Comparison of ENCODE assay signal across 20 mouse cellular contexts in the genomic region with DNA sequence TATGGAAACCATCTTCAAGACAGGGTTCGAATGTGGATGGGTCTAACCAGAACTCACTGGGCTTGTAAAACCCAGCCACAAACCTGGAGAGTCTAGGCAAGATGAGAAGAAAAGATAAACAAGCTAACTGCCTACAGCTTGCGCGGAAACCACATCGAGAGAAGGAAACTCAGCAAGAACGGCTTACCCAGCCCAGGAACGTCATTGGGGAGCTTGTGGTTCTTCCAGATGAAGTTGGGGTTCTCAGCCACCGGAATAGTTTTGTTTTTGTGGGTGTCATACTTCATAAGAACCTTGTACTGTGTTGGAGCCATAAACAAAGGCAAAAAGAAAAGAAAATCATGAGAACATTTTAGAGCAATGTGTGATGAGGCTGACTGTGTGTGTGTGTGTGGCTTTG. TPM values are rescaled to one million over a fixed set of nuclear protein-coding genes. Genes with fewer than 3 reads are reported as not detected.
DNase-seq lines count a peak whose midpoint lies in the region; ATAC-seq lines count a peak whose summit lies in the region.
"Had no signal": no experiment of that assay in that cellular context is flagged by ENCODE, and none has a peak within 500 bp of the region (broad histone marks: within the 10 kb centered on the region; RNA-seq: fewer than 3 reads in every experiment).

No protein-coding gene starts in this region.

- peak; percentile 58 for DNase-seq in CD4-positive, CD25-positive, alpha-beta regulatory T cell, adult 2 months (ENCODE audit: low read depth, low spot score)
- DNase-seq in thymus, adult 18-20 months, result peak; percentile 11 to 58
- DNase-seq in thymus, postnatal 36 days, result peak; percentile 36 to 56
- DNase-seq in spleen, postnatal 14 days (ENCODE audit: low spot score in 2 of 2), result no peak
- DNase-seq in c-Kit-positive CD71-positive TER-119-positive erythroid progenitor cells, embryonic 14.5 days (ENCODE audit: low spot score), result no peak
- DNase-seq: adrenal gland, postnatal 10 days; cerebellum, adult 9-11 months; kidney, adult 11 months; kidney, postnatal 36 days; layer of hippocampus, postnatal 36 days; lung, adult 2 months; lung, postnatal 36 days; right cerebral cortex, postnatal 14 days had no signal

- no peak for ATAC-seq in CD4-positive, CD25-positive, alpha-beta regulatory T cell, adult 4 months
- peak; percentile 65 to 68 for ATAC-seq in hematopoietic stem cell, adult 5-6 weeks (replicated peaks in 1 of 2; ENCODE audit: insufficient read depth in 1 of 2, low FRiP score in 2 of 2, low TSS enrichment in 1 of 2, low read depth in 1 of 2, poor library complexity in 2 of 2, severe bottlenecking in 2 of 2)
- no peak for ATAC-seq in erythroblast, adult 5-6 weeks (replicated peaks; ENCODE audit: low FRiP score, poor library complexity, severe bottlenecking)
- ATAC-seq: liver, embryonic 12.5 days had no signal

RNA-seq across cellular contexts. Expression of a gene that starts 37.8 kb away (rescaled TPM):
- polyA plus RNA-seq in CD4-positive, CD25-positive, alpha-beta regulatory T cell, adult 4 months (2017; shearing (Covaris generic)), result not detected
- total RNA-seq in hematopoietic stem cell, adult 5-6 weeks (2017), result 0.20 TPM in 1 of 2 replicates, not detected in the other
- not detected in 2 replicates for total RNA-seq in erythroblast, adult 5-6 weeks (2015; ENCODE audit: low replicate concordance)
- total RNA-seq in erythroblast, adult 5-6 weeks (2017; ENCODE audit: low replicate concordance), result not detected in 2 replicates
- total RNA-seq: gastrocnemius, adult 18-20 months had no signal
- polyA plus RNA-seq: erythroblast, embryonic 14.5 days; heart, postnatal 0 days had no signal

Comparison
In these comparisons a context has a peak if more than half of its experiments do, and no peak if none do; other contexts are left out.
1. DNase-seq: peak in CD4-positive, CD25-positive, alpha-beta regulatory T cell, adult 2 months (single experiment), thymus, adult 18-20 months (2 of 2) and thymus, postnatal 36 days (2 of 2); none in spleen, postnatal 14 days (0 of 2) and c-Kit-positive CD71-positive TER-119-positive erythroid progenitor cells, embryonic 14.5 days (single experiment).
2. ATAC-seq: peak in hematopoietic stem cell, adult 5-6 weeks (2 of 2); none in CD4-positive, CD25-positive, alpha-beta regulatory T cell, adult 4 months (single experiment) and erythroblast, adult 5-6 weeks (single experiment).